8 mouse cellular contexts compared by ENCODE assay signal in genomic region chr2:32693823-32694411, GRCm38 (mm10). TPM values are rescaled to one million over a fixed set of nuclear protein-coding genes. Genes with fewer than 3 reads are reported as not detected.
DNase-seq lines count a peak whose midpoint lies in the region; ATAC-seq and TF ChIP-seq lines count a peak whose summit lies in the region.

No protein-coding gene starts in this region.

- dilution Hi-C loops in CH12.LX (cut with MboI; ENCODE audit: extremely low pct_ligation_motif_present, extremely low pct_unique_long_range_greater_than_20kb, low sequenced_read_pairs), result no loop called here

- peak; percentile 98 for ATAC-seq in forebrain, embryonic 12.5 days (ENCODE audit: low FRiP score)
- peak; percentile 96 for ATAC-seq in liver, postnatal 0 days
- peak; percentile 99 for ATAC-seq in neural tube, embryonic 14.5 days (ENCODE audit: low read depth)

- in situ Hi-C loops in CH12.LX (cut with MboI; ENCODE audit: low pct_ligation_motif_present, low pct_unique_long_range_greater_than_20kb, low sequenced_read_pairs), result no loop called here

- peaks cover 11 to 44% of the 10 kb centered on the region in 2 experiments for H3K4me1 ChIP-seq in CH12.LX (ENCODE audit: control insufficient read depth in 1 of 2, insufficient read depth in 2 of 2)
- H3K4me1 ChIP-seq in forebrain, embryonic 12.5 days, result peaks cover 14% of the 10 kb centered on the region
- H3K4me1 ChIP-seq in liver, postnatal 0 days (ENCODE audit: insufficient read depth), result peaks cover 28% of the 10 kb centered on the region
- H3K4me1 ChIP-seq in neural tube, embryonic 14.5 days (ENCODE audit: control insufficient read depth, insufficient read depth, low read length), result peaks cover 6% of the 10 kb centered on the region

- TF ChIP-seq POLR2A in CH12.LX (IDR thresholded peaks at IDR 0.05; ENCODE audit: low read depth, low read length), result peak; percentile 97

- H3K27me3 ChIP-seq in CH12.LX (replicated peaks), result no peaks in the 10 kb centered on the region
- H3K27me3 ChIP-seq in forebrain, embryonic 12.5 days, result no peaks in the 10 kb centered on the region
- H3K27me3 ChIP-seq in liver, postnatal 0 days (ENCODE audit: insufficient read depth, low read length), result no peaks in the 10 kb centered on the region
- no peaks in the 10 kb centered on the region for H3K27me3 ChIP-seq in neural tube, embryonic 14.5 days (ENCODE audit: control insufficient read depth, insufficient read depth, low read length)

- peak overlapping the region; percentile 18; the same call in 1 of the 2 replicates for H3K27ac ChIP-seq in CH12.LX (ENCODE audit: insufficient read depth, low read depth)
- peak overlapping the region; percentile 79 for H3K27ac ChIP-seq in forebrain, embryonic 12.5 days
- H3K27ac ChIP-seq in liver, postnatal 0 days (ENCODE audit: low read depth), result peak overlapping the region; percentile 72
- peak overlapping the region; percentile 80 for H3K27ac ChIP-seq in neural tube, embryonic 14.5 days (ENCODE audit: low read depth, low read length)

- H3K4me2 ChIP-seq in CH12.LX (ENCODE audit: insufficient read depth, low read depth, poor library complexity, severe bottlenecking), result peak overlapping the region; percentile 93
- H3K4me2 ChIP-seq in forebrain, embryonic 12.5 days, result peak overlapping the region; percentile 86
- H3K4me2 ChIP-seq in liver, postnatal 0 days (ENCODE audit: low read depth, low read length), result peak overlapping the region; percentile 96
- H3K4me2 ChIP-seq in neural tube, embryonic 14.5 days (ENCODE audit: low read depth, low read length), result peak overlapping the region; percentile 87

- H3K79me2 ChIP-seq in CH12.LX (replicated peaks; ENCODE audit: control insufficient read depth, extremely low read depth, insufficient read depth, poor library complexity, severe bottlenecking), result peaks cover 11% of the 10 kb centered on the region; the same call in 1 of the 2 replicates

- H3K9ac ChIP-seq in CH12.LX (ENCODE audit: insufficient read depth, low read depth), result peak overlapping the region; percentile 64
- H3K9ac ChIP-seq in forebrain, embryonic 12.5 days, result peak overlapping the region; percentile 85
- peak overlapping the region; percentile 77 for H3K9ac ChIP-seq in liver, postnatal 0 days (replicated peaks)
- peak overlapping the region; percentile 85 for H3K9ac ChIP-seq in neural tube, embryonic 14.5 days (replicated peaks; ENCODE audit: low read depth, low read length)

- peak overlapping the region; percentile 70 to 98 (median 90) for H3K4me3 ChIP-seq in CH12.LX (replicated peaks in 1 of 3; ENCODE audit: low read depth in 2 of 3, low read length in 2 of 3, poor library complexity in 1 of 3)
- H3K4me3 ChIP-seq in forebrain, embryonic 12.5 days (replicated peaks), result peak overlapping the region; percentile 72
- H3K4me3 ChIP-seq in liver, postnatal 0 days (ENCODE audit: low read depth, low read length), result peak overlapping the region; percentile 61
- H3K4me3 ChIP-seq in neural tube, embryonic 14.5 days (ENCODE audit: low read depth, low read length), result peak overlapping the region; percentile 72

- H3K36me3 ChIP-seq in CH12.LX (replicated peaks in 1 of 2; ENCODE audit: control insufficient read depth in 1 of 2, insufficient read depth in 1 of 2, low read length in 1 of 2), result peaks cover 6 to 27% of the 10 kb centered on the region in 2 experiments
- no peaks in the 10 kb centered on the region for H3K36me3 ChIP-seq in forebrain, embryonic 12.5 days (replicated peaks)
- no peaks in the 10 kb centered on the region for H3K36me3 ChIP-seq in liver, postnatal 0 days (replicated peaks; ENCODE audit: insufficient read depth, low read length)
- no peaks in the 10 kb centered on the region for H3K36me3 ChIP-seq in neural tube, embryonic 14.5 days (ENCODE audit: control insufficient read depth, insufficient read depth, low read length)

- peak in 1 of 2 experiments; percentile 80; a peak in 2 of 4 replicates for TF ChIP-seq CTCF in CH12.LX (conservative IDR thresholded peaks at IDR 0.05 in 1 of 2, IDR thresholded peaks at IDR 0.05 in 1 of 2; ENCODE audit: low read depth in 2 of 2, low read length in 2 of 2)
- peak; percentile 92 for TF ChIP-seq CTCF in liver, postnatal 0 days (IDR thresholded peaks at IDR 0.05; ENCODE audit: low read depth)

- no peak for TF ChIP-seq EP300 in CH12.LX (IDR thresholded peaks at IDR 0.05; ENCODE audit: low read length)
- 0 out of 2 replicates have a peak, but pooled peaks have one; percentile 13 for TF ChIP-seq EP300 in liver, postnatal 0 days (IDR thresholded peaks at IDR 0.05; ENCODE audit: low read depth)

- DNase-seq in CH12.LX (ENCODE audit: extremely low read depth), result peak; percentile 98
- DNase-seq in c-Kit-positive CD71-positive TER-119-negative erythroid progenitor cells, embryonic 14.5 days (ENCODE audit: low read depth), result peak; percentile 96
- peak; percentile 97 to 98 for DNase-seq in heart, postnatal 10 days
- DNase-seq in large intestine, adult 2 months (ENCODE audit: low read depth, low spot score), result peak; percentile 93
- peak; percentile 95 for DNase-seq in liver, postnatal 0 days
- DNase-seq in testis, postnatal 10 days (ENCODE audit: low spot score), result peak; percentile 97

- WGBS in forebrain, embryonic 12.5 days, result under 1% methylated on average over 51 of the region's 51 CpGs
- WGBS in large intestine, adult 2 months, result under 1% methylated on average over 51 of the region's 51 CpGs
- under 1% methylated on average over 51 of the region's 51 CpGs for WGBS in liver, postnatal 0 days (ENCODE audit: insufficient replicate concordance)
- under 1% methylated on average over 49 of the region's 51 CpGs for WGBS in neural tube, embryonic 14.5 days

- H3K9me3 ChIP-seq in CH12.LX (replicated peaks; ENCODE audit: low read length), result no peaks in the 10 kb centered on the region
- no peaks in the 10 kb centered on the region for H3K9me3 ChIP-seq in forebrain, embryonic 12.5 days
- no peaks in the 10 kb centered on the region for H3K9me3 ChIP-seq in liver, postnatal 0 days (ENCODE audit: low read length)
- no peaks in the 10 kb centered on the region for H3K9me3 ChIP-seq in neural tube, embryonic 14.5 days (ENCODE audit: control insufficient read depth, low read length)

- intact Hi-C loops in heart, postnatal 10 days (cut with DNase I), result no loop called here

- no peak for TF ChIP-seq RAD21 in CH12.LX (IDR thresholded peaks at IDR 0.05; ENCODE audit: low read depth, low read length)

TF ChIP-seq in CH12.LX, 34 proteins besides CTCF, POLR2A, EP300 and RAD21 (continues in another document):
- TF ChIP-seq USF1 (IDR thresholded peaks at IDR 0.05; ENCODE audit: low read depth, low read length) (0 out of 2 replicates have a peak, but pooled peaks have one; percentile 10), CHD1 (IDR thresholded peaks at IDR 0.05; ENCODE audit: low read depth, low read length) (no peak), NRF1 (IDR thresholded peaks at IDR 0.05; ENCODE audit: low read depth, low read length) (peak; percentile 80)

RNA-seq across cellular contexts. Expression of gene Fpgs, which starts 10.0 kb away (rescaled TPM):
- 31.8 and 34.1 TPM in 2 replicates for total RNA-seq in CH12.LX (2012; rRNA removed)
- total RNA-seq in CH12.LX (2014; rRNA removed), result 37.9 and 41.8 TPM in 2 replicates
- 52.4 and 59.2 TPM in 2 replicates for polyA plus RNA-seq in CH12.LX (2012; ENCODE audit: insufficient read length, low read depth)
- 16.4 and 19.6 TPM in 2 replicates for polyA plus RNA-seq in forebrain, embryonic 12.5 days (2016; fragmentation: Nextera tagmentation; extraction: Ambion mirVana)
- total RNA-seq in heart, postnatal 10 days (2021), result 10 to 100 TPM in 1 of 2 experiments, 1 to 10 TPM in 1; 9.9 to 11.7 TPM
- 31.5 TPM in 2 replicates for polyA plus RNA-seq in large intestine, adult 2 months (2012; rRNA removed)
- polyA plus RNA-seq in liver, postnatal 0 days (2015; fragmentation: Nextera tagmentation; extraction: Ambion mirVana), result 85.3 and 95.9 TPM in 2 replicates
- polyA plus RNA-seq in neural tube, embryonic 14.5 days (2014; fragmentation: Nextera tagmentation; extraction: Ambion mirVana), result 14.6 and 15.3 TPM in 2 replicates

RNA-seq across cellular contexts. Expression of gene Cdk9, which starts 19.0 kb away (rescaled TPM):
- total RNA-seq in CH12.LX (2012; rRNA removed) (41.7 and 45.2 TPM in 2 replicates), CH12.LX (2014; rRNA removed) (72.1 and 73.7 TPM in 2 replicates)
- 136 and 138 TPM in 2 replicates for polyA plus RNA-seq in CH12.LX (2012; ENCODE audit: insufficient read length, low read depth)
- polyA plus RNA-seq in forebrain, embryonic 12.5 days (2016; fragmentation: Nextera tagmentation; extraction: Ambion mirVana), result 105 and 110 TPM in 2 replicates
- 10 to 100 TPM; 35.4 to 37.6 TPM for total RNA-seq in heart, postnatal 10 days (2021)
- polyA plus RNA-seq in large intestine, adult 2 months (2012; rRNA removed), result 93.8 and 96.5 TPM in 2 replicates
- 49.5 and 53.7 TPM in 2 replicates for polyA plus RNA-seq in liver, postnatal 0 days (2015; fragmentation: Nextera tagmentation; extraction: Ambion mirVana)
- polyA plus RNA-seq in neural tube, embryonic 14.5 days (2014; fragmentation: Nextera tagmentation; extraction: Ambion mirVana), result 54.4 and 57.5 TPM in 2 replicates

RNA-seq across cellular contexts. Expression of gene Sh2d3c, which starts 26.9 kb away (rescaled TPM):
- 10.2 and 11.1 TPM in 2 replicates for total RNA-seq in CH12.LX (2012; rRNA removed)
- total RNA-seq in CH12.LX (2014; rRNA removed), result 4.8 and 5.1 TPM in 2 replicates
- polyA plus RNA-seq in CH12.LX (2012; ENCODE audit: insufficient read length, low read depth), result 22.0 and 25.8 TPM in 2 replicates
- 30.1 and 35.1 TPM in 2 replicates for polyA plus RNA-seq in forebrain, embryonic 12.5 days (2016; fragmentation: Nextera tagmentation; extraction: Ambion mirVana)
- 10 to 100 TPM; 45.3 to 47.1 TPM for total RNA-seq in heart, postnatal 10 days (2021)
- polyA plus RNA-seq in large intestine, adult 2 months (2012; rRNA removed), result 8.4 and 14.2 TPM in 2 replicates
- polyA plus RNA-seq in liver, postnatal 0 days (2015; fragmentation: Nextera tagmentation; extraction: Ambion mirVana), result 7.6 and 8.3 TPM in 2 replicates
- polyA plus RNA-seq in neural tube, embryonic 14.5 days (2014; fragmentation: Nextera tagmentation; extraction: Ambion mirVana), result 41.2 and 51.2 TPM in 2 replicates

RNA-seq across cellular contexts. Expression of gene 6330409D20Rik, which starts 46.9 kb away (rescaled TPM):
- total RNA-seq in CH12.LX (2012; rRNA removed) (not detected in 2 replicates), CH12.LX (2014; rRNA removed) (not detected in 2 replicates)
- polyA plus RNA-seq in CH12.LX (2012; ENCODE audit: insufficient read length, low read depth), result 0.41 and 0.46 TPM in 2 replicates
- polyA plus RNA-seq in forebrain, embryonic 12.5 days (2016; fragmentation: Nextera tagmentation; extraction: Ambion mirVana), result 1.9 and 2.1 TPM in 2 replicates
- not detected for total RNA-seq in heart, postnatal 10 days (2021)
- polyA plus RNA-seq in large intestine, adult 2 months (2012; rRNA removed), result 0.14 TPM in 1 of 2 replicates, not detected in the other
- polyA plus RNA-seq in liver, postnatal 0 days (2015; fragmentation: Nextera tagmentation; extraction: Ambion mirVana), result not detected in 2 replicates
- polyA plus RNA-seq in neural tube, embryonic 14.5 days (2014; fragmentation: Nextera tagmentation; extraction: Ambion mirVana), result 3.9 TPM in 2 replicates

RNA-seq across cellular contexts. Expression of gene Eng, which starts 47.5 kb away (rescaled TPM):
- 0.13 TPM in 2 replicates for total RNA-seq in CH12.LX (2012; rRNA removed)
- total RNA-seq in CH12.LX (2014; rRNA removed), result 0.08 TPM in 1 of 2 replicates, not detected in the other
- polyA plus RNA-seq in CH12.LX (2012; ENCODE audit: insufficient read length, low read depth), result 0.44 and 0.47 TPM in 2 replicates
- 21.0 and 21.4 TPM in 2 replicates for polyA plus RNA-seq in forebrain, embryonic 12.5 days (2016; fragmentation: Nextera tagmentation; extraction: Ambion mirVana)
- total RNA-seq in heart, postnatal 10 days (2021), result 100 to 1,000 TPM; 152 to 166 TPM
- polyA plus RNA-seq in large intestine, adult 2 months (2012; rRNA removed), result 34.5 and 40.7 TPM in 2 replicates
- polyA plus RNA-seq in liver, postnatal 0 days (2015; fragmentation: Nextera tagmentation; extraction: Ambion mirVana), result 29.9 and 30.2 TPM in 2 replicates
- polyA plus RNA-seq in neural tube, embryonic 14.5 days (2014; fragmentation: Nextera tagmentation; extraction: Ambion mirVana), result 13.0 and 22.9 TPM in 2 replicates

Comparison
In these comparisons a context has a peak if more than half of its experiments do, and no peak if none do; other contexts are left out.
1. Peak in every context shown above with its lines: DNase-seq, ATAC-seq, H3K4me3 ChIP-seq and H3K27ac ChIP-seq.
2. H3K27ac ChIP-seq: peak in every context shown above with its lines; median percentile 80 in neural tube, embryonic 14.5 days; 79 in forebrain, embryonic 12.5 days; 72 in liver, postnatal 0 days; 18 in CH12.LX.